Mouse (Mus musculus): Measurements from ENCODE around the gene Rusc2. TPM values are rescaled to one million over a fixed set of nuclear protein-coding genes. Genes with fewer than 3 reads are reported as not detected.

The Rusc2 gene
- 49.6 and 65.2 TPM in 2 replicates for polyA plus RNA-seq (2012; rRNA removed)

DNA sequence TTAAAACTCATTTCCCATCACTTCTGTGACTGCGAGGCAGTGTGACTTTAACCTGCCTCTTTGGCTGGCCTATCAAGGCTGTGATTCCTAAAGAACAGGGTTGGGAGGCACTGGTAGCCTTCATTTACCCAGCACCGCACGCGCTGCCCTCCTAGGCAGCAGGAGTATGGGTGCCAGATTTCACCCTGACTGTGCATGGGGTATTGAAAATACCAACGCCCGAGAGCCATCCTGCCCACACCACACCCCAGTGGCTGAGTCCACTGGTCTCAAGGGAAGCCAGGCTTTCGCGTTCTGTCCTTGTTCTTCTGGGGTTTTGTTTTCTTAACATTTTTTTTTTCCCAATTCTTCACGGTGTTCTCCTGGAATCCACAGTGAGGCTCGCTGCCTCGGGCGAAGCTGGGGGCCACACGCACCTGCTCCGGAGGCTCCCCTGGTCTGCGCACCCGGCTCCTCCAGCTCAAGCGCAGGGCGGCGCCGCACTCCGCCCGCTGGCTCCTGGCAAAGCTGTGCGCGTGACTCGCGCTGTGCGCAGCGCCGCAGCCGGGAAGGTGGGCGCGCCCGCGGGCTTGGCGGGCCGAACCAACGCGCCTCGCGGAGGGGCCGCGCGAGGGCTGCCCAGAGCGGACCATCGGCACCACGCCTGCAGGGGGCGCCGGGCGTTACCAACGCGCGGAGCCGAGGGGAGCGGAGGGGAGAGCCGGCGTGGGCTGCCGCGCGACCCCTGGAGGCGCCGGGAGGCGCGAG is at the start of gene Rusc2:
Rusc2 (plus strand) TSS at position 572 of the 747 bp plus-strand sequence.

DNA sequence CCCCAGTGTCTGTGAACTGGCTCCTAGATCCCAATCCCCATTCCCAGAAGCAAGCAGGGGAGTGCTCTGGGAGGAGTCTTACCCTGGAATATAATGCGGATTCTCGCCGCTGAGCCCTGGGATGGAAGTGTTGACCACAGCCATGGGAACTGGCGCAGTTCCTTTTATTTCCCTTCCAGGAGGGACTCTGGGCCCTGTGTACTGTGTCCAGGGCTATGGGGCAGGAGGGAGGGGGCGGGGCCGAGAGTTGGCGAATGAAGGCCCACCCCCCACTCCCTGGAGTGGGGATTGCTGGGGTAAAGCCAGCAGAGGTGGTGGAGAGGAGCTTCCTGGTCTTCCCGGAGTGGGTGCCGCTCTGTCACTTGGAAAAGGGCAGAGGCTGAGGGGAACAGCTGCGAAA is 47.2 kb downstream of the Rusc2 start, which contains the start of gene Fam166b:
Fam166b (minus strand) TSS at position 189 of the 400 bp plus-strand sequence.

DNA sequence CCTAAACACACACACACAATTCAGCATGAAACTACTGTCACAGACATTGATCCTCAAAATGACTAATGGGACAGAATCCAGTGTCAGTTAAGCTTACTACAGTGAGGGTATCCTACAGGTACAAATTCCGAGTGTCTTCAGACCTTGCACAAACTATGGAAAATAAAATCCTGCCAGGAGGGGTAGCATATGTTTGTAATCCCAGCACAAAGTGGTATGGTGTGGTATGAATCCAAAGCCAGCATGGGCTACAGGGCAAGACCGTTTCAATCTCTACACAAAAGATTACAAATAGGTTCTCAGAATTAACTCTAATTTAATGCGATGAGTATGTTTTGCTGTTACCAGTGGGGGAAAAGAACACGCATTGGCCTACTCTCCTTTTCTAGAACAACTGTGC is 59.9 kb downstream of the Rusc2 start, which contains the start of gene Tesk1:
Tesk1 (plus strand) TSS at position 301 of the 400 bp plus-strand sequence.

DNA sequence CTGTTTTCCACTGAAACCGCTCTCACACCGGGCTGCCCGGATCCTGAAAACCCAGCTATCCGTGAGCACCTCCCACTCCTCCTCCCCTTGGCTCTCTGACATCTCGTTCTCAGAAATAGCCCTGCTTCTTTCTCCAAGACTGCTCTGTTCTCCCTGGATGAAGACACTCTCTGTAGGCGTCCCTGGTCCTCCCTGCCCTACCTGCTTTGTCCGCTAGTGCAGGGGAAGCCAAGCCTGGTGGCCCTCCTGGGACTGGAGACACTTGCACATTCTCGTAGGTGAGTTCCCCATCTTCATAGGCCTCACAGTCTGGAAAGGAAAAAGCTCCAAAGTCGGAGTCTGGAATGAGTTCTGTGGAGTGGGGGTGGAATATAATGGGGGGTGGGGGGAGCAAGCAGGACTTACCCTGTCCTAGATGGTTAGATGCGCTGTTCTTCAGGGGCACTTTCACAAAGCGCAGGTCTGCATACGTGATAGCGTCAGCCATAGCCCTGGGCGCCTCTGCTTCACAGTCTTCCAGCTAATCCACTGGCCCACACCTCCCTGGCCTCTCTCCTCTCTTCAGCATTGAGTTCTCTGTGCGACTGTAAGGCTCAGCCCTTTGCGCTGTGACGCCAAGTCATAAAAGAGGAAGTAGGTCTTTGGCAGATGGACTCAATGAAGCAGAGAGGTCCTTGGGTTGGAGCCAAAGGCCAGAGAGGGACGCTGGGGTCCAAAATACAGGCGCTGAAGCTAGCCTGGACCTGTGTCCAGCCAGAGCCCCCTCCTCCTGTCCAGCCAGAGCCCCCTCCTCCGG is 72.5 kb downstream of the Rusc2 start, which contains the start of gene Cd72:
Cd72 (minus strand) TSS at position 588 of the 796 bp plus-strand sequence.

Other genes starting within 250 kb of the Rusc2 start
- 1.2 and 1.4 TPM in 2 replicates for gene Atp8b5, start 114.8 kb upstream of the Rusc2 start, polyA plus RNA-seq (2012; rRNA removed)
- gene Fam166b, start 47.2 kb downstream of the Rusc2 start, polyA plus RNA-seq (2012; rRNA removed), result 2.2 and 2.9 TPM in 2 replicates
- gene Tesk1, start 60.0 kb downstream of the Rusc2 start, polyA plus RNA-seq (2012; rRNA removed), result 71.9 and 81.1 TPM in 2 replicates
- 0.18 and 0.72 TPM in 2 replicates for gene Cd72, start 72.6 kb downstream of the Rusc2 start, polyA plus RNA-seq (2012; rRNA removed)
- 0.09 and 0.19 TPM in 2 replicates for gene Sit1, start 101.8 kb downstream of the Rusc2 start, polyA plus RNA-seq (2012; rRNA removed)
- 101 and 113 TPM in 2 replicates for gene Ccdc107, start 110.9 kb downstream of the Rusc2 start, polyA plus RNA-seq (2012; rRNA removed)
- gene Arhgef39, start 117.7 kb downstream of the Rusc2 start, polyA plus RNA-seq (2012; rRNA removed), result 10.2 and 13.0 TPM in 2 replicates
- 0.35 and 0.60 TPM in 2 replicates for gene Car9, start 125.0 kb downstream of the Rusc2 start, polyA plus RNA-seq (2012; rRNA removed)
- 9.1 and 53.0 TPM in 2 replicates for gene Tpm2, start 141.8 kb downstream of the Rusc2 start, polyA plus RNA-seq (2012; rRNA removed)
- 54.1 and 62.0 TPM in 2 replicates for gene Creb3, start 180.4 kb downstream of the Rusc2 start, polyA plus RNA-seq (2012; rRNA removed)
- 55.2 and 59.4 TPM in 2 replicates for gene Tln1, start 180.7 kb downstream of the Rusc2 start, polyA plus RNA-seq (2012; rRNA removed)
- gene Rgp1, start 196.7 kb downstream of the Rusc2 start, polyA plus RNA-seq (2012; rRNA removed), result 34.5 and 36.5 TPM in 2 replicates
- 94.5 and 96.8 TPM in 2 replicates for gene Gba2, start 196.9 kb downstream of the Rusc2 start, polyA plus RNA-seq (2012; rRNA removed)
- not detected in 2 replicates for gene Msmp, start 202.5 kb downstream of the Rusc2 start, polyA plus RNA-seq (2012; rRNA removed)
- 71.9 and 77.8 TPM in 2 replicates for gene Npr2, start 250.0 kb downstream of the Rusc2 start, polyA plus RNA-seq (2012; rRNA removed)

Measured in central nervous system, embryonic 18 days (tissue).